23 mouse cellular contexts compared by ENCODE assay signal in the genomic region with DNA sequence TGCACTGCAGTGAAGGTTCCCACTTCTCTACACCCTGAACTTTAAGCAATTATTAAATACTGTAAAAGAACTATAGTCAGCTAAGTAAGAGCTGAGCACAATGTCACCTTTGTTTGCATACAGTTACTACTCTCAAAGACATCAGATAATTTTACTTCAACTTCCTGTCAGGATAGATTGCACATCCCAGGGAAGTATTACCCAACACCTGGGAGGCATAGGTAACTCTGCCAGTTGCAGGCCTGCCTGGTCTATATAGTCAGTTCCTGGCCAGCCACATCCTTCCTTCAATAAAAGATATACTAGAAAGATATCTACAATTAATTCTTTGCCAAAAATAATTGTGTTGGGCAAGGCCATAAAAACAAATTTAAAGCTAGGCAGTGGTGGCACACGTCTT. TPM values are rescaled to one million over a fixed set of nuclear protein-coding genes. Genes with fewer than 3 reads are reported as not detected.
"Had no signal": no experiment of that assay in that cellular context is flagged by ENCODE, and none has a peak within 500 bp of the region (broad histone marks: within the 10 kb centered on the region; RNA-seq: fewer than 3 reads in every experiment).

No protein-coding gene starts in this region.

- H3K4me2 ChIP-seq: lung, embryonic 14.5 days; midbrain, embryonic 12.5 days; neural tube, embryonic 13.5 days; neural tube, embryonic 15.5 days had no signal

- DNase-seq: lung, adult 18-20 months; lung, embryonic 14.5 days; lung, postnatal 10 days; lung, postnatal 4 days; midbrain, embryonic 14.5 days; right cerebral cortex, postnatal 14 days; right cerebral cortex, postnatal 4 days; spleen, adult 18-20 months; thymus, adult 18-20 months; thymus, postnatal 14 days; thymus, postnatal 36 days had no signal

- H3K4me1 ChIP-seq: megakaryocyte, embryonic 14.5 days; midbrain, embryonic 10.5 days; midbrain, embryonic 12.5 days; neural tube, embryonic 13.5 days; neural tube, embryonic 15.5 days had no signal

- H3K27ac ChIP-seq: liver, embryonic 14.5 days; midbrain, embryonic 10.5 days; midbrain, embryonic 12.5 days; neural tube, embryonic 13.5 days; neural tube, embryonic 15.5 days had no signal

- H3K4me3 ChIP-seq: megakaryocyte, embryonic 14.5 days; midbrain, embryonic 10.5 days; midbrain, embryonic 12.5 days; myocyte; neural tube, embryonic 13.5 days; neural tube, embryonic 15.5 days had no signal

- H3K9ac ChIP-seq: liver, embryonic 14.5 days; lung, embryonic 14.5 days; midbrain, embryonic 12.5 days; neural tube, embryonic 13.5 days; neural tube, embryonic 15.5 days had no signal

- ATAC-seq: midbrain, embryonic 16.5 days had no signal

- H3K9me3 ChIP-seq: megakaryocyte, embryonic 14.5 days; midbrain, embryonic 10.5 days; midbrain, embryonic 12.5 days; neural tube, embryonic 13.5 days; neural tube, embryonic 15.5 days had no signal

- H3K36me3 ChIP-seq: midbrain, embryonic 10.5 days; midbrain, embryonic 12.5 days; neural tube, embryonic 13.5 days; neural tube, embryonic 15.5 days had no signal

- H3K27me3 ChIP-seq: midbrain, embryonic 12.5 days; neural tube, embryonic 13.5 days; neural tube, embryonic 15.5 days had no signal

RNA-seq across cellular contexts. Expression of a gene that starts 28.0 kb away (rescaled TPM):
- polyA plus RNA-seq: lung, embryonic 14.5 days; lung, embryonic 16.5 days; midbrain, embryonic 10.5 days; midbrain, embryonic 12.5 days; midbrain, embryonic 14.5 days; midbrain, embryonic 16.5 days; myocyte; neural tube, embryonic 11.5 days; neural tube, embryonic 13.5 days; neural tube, embryonic 15.5 days; stomach, embryonic 14.5 days; stomach, embryonic 16.5 days had no signal
